Mouse (Mus musculus): ENCODE data around the gene Edrf1.

DNA sequence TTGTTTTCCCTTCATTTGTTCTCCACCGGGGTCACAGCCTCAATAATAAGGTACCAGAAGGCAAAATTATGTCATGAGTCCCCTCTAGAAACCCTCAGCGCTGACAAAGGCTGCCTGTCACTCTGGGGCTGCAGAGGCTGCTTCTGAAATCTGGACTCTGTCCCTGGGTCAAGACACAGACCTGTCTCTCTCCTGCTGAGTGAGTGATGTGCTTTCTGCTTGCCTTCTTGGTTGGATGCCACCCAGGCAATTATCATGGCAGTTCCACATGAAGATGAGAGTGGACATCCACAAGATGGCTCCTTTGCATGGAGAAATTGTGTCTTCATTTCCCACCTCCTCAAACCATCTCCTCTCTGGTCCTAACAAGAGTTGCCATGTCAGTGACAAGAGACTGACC is 34.2 kb upstream of the Edrf1 start:
- no peak for TF ChIP-seq CTCF (IDR thresholded peaks at IDR 0.05; ENCODE audit: low read depth)
- TF ChIP-seq EP300 (IDR thresholded peaks at IDR 0.05; ENCODE audit: low read depth) = no peak

Measured in liver, embryonic 14.5 days (tissue).